Mouse (Mus musculus) induced T-regulatory cell, adult 2 months (primary cell): ENCODE measurements around the gene Tgif1.

Source experiments
- DNase-seq: peaks from one replicate; pipeline ENCODE4 v3.0.0-alpha.2; 2012; ENCODE audit warnings: low read depth

Gene Tgif1

GRCm38 (mm10) chr17:70853436-70853905, at the start of gene Tgif1:
Gene Tgif1 (minus strand): TSS chr17:70853546.
- peak; percentile 90 for DNase-seq

GRCm38 (mm10) chr17:70900660-70901059, 47.3 kb upstream of the Tgif1 start:
- DNase-seq = no peak

- DNase-seq = no peak
Observed at GRCm38 (mm10) chr17:70899642-70900041, 46.3 kb upstream of the Tgif1 start.

GRCm38 (mm10) chr17:70894867-70895266, 41.5 kb upstream of the Tgif1 start:
- DNase-seq = no peak

GRCm38 (mm10) chr17:70893151-70893550, 39.8 kb upstream of the Tgif1 start:
- no peak for DNase-seq

GRCm38 (mm10) chr17:70892288-70893096, 39.1 kb upstream of the Tgif1 start:
- no peak for DNase-seq

GRCm38 (mm10) chr17:70890571-70890970, 37.2 kb upstream of the Tgif1 start:
- no peak for DNase-seq

GRCm38 (mm10) chr17:70888657-70889056, 35.3 kb upstream of the Tgif1 start:
- DNase-seq = peak; percentile 21

- peak; percentile 74 for DNase-seq
Observed at GRCm38 (mm10) chr17:70887848-70888247, 34.5 kb upstream of the Tgif1 start.

- DNase-seq = peak; percentile 82
Observed at GRCm38 (mm10) chr17:70886641-70887391, 33.5 kb upstream of the Tgif1 start.

- no peak for DNase-seq
Observed at GRCm38 (mm10) chr17:70885868-70886267, 32.5 kb upstream of the Tgif1 start.

GRCm38 (mm10) chr17:70881934-70882333, 28.6 kb upstream of the Tgif1 start:
- DNase-seq = no peak

GRCm38 (mm10) chr17:70881194-70881593, 27.8 kb upstream of the Tgif1 start:
- DNase-seq = no peak

- DNase-seq = no peak
Observed at GRCm38 (mm10) chr17:70878237-70878636, 24.9 kb upstream of the Tgif1 start.

- peak; percentile 37 for DNase-seq
Observed at GRCm38 (mm10) chr17:70873778-70874124, 20.4 kb upstream of the Tgif1 start.

- DNase-seq = peak; percentile 30
Observed at GRCm38 (mm10) chr17:70872936-70873777, 19.8 kb upstream of the Tgif1 start.

- DNase-seq = no peak
Observed at GRCm38 (mm10) chr17:70872094-70872929, 19.0 kb upstream of the Tgif1 start.

- no peak for DNase-seq
Observed at GRCm38 (mm10) chr17:70871676-70872075, 18.3 kb upstream of the Tgif1 start.

- DNase-seq = no peak
Observed at GRCm38 (mm10) chr17:70870581-70870980, 17.2 kb upstream of the Tgif1 start.

GRCm38 (mm10) chr17:70868577-70869229, 15.4 kb upstream of the Tgif1 start:
- DNase-seq = no peak
